Mouse (Mus musculus) ES-E14 (cell line): ENCODE data around the gene Rhog.

ENCODE experiments used
- CHD2 ChIP-seq: IDR thresholded peaks from 2 replicates; pipeline ENCODE4 v1.6.1; 2014; ENCODE audit warnings: mild to moderate bottlenecking, low read depth, low read length, inconsistent platforms
- HCFC1 ChIP-seq: IDR thresholded peaks from 2 replicates; pipeline ENCODE4 v1.6.1; 2012; ENCODE audit warnings: low read length, inconsistent platforms, borderline replicate concordance; ENCODE audit not compliant: insufficient read depth
- MAFK ChIP-seq: IDR thresholded peaks from 2 replicates; pipeline ENCODE4 v1.6.1; 2014; ENCODE audit warnings: mild to moderate bottlenecking, low read depth, low read length, inconsistent platforms; ENCODE audit not compliant: insufficient read depth
- ZC3H11A ChIP-seq: IDR thresholded peaks from 2 replicates; pipeline ENCODE4 v1.6.1; 2012; ENCODE audit warnings: low read depth, mild to moderate bottlenecking, inconsistent platforms, low read length, borderline replicate concordance
- ZNF384 ChIP-seq: IDR thresholded peaks from 2 replicates; pipeline ENCODE4 v1.6.1; 2012; ENCODE audit warnings: low read depth, low read length, inconsistent platforms

- TF ChIP-seq ZNF384, result no peak
- TF ChIP-seq CHD2, result no peak
- no peak for TF ChIP-seq HCFC1
- TF ChIP-seq MAFK, result no peak
- no peak for TF ChIP-seq ZC3H11A
Measured at GRCm38 (mm10) chr7:102204296-102204857, 51.5 kb downstream of the Rhog start.
